Mouse (Mus musculus) limb, embryonic 10.5 days (tissue): Measurements from ENCODE around the gene Fam151b. TPM values are rescaled to one million over a fixed set of nuclear protein-coding genes. Genes with fewer than 3 reads are reported as not detected.

Source experiments
- polyA plus RNA-seq: library from polyadenylated mRNA; unstranded; fragments of >200 nt; fragmentation: Nextera tagmentation; extraction: Ambion mirVana; gene quantifications from 2 replicates; pipeline ENCODE4 v1.2.1, GENCODE M21; 2016

Gene Fam151b
- polyA plus RNA-seq, 1 experiment from 2014 or later: 0.13 TPM

Other genes starting within 250 kb of the Fam151b start
- gene Gm20379, start 178.0 kb downstream of the Fam151b start, polyA plus RNA-seq: 0.98 and 1.4 TPM in 2 replicates
- gene Dhfr, start 129.3 kb downstream of the Fam151b start, polyA plus RNA-seq: 28.0 and 30.8 TPM in 2 replicates
- 33.5 and 37.7 TPM in 2 replicates for gene Msh3, start 129.0 kb downstream of the Fam151b start, polyA plus RNA-seq
- 0.05 TPM in 2 replicates for gene Ankrd34b, start 58.1 kb downstream of the Fam151b start, polyA plus RNA-seq
- gene Zfyve16, start 46.9 kb upstream of the Fam151b start, polyA plus RNA-seq: 9.8 and 12.5 TPM in 2 replicates
- not detected in 2 replicates for gene Spz1, start 92.2 kb upstream of the Fam151b start, polyA plus RNA-seq
- 9.1 and 10.1 TPM in 2 replicates for gene Serinc5, start 127.1 kb upstream of the Fam151b start, polyA plus RNA-seq